8 mouse cellular contexts compared by ENCODE assay signal in the genomic region with DNA sequence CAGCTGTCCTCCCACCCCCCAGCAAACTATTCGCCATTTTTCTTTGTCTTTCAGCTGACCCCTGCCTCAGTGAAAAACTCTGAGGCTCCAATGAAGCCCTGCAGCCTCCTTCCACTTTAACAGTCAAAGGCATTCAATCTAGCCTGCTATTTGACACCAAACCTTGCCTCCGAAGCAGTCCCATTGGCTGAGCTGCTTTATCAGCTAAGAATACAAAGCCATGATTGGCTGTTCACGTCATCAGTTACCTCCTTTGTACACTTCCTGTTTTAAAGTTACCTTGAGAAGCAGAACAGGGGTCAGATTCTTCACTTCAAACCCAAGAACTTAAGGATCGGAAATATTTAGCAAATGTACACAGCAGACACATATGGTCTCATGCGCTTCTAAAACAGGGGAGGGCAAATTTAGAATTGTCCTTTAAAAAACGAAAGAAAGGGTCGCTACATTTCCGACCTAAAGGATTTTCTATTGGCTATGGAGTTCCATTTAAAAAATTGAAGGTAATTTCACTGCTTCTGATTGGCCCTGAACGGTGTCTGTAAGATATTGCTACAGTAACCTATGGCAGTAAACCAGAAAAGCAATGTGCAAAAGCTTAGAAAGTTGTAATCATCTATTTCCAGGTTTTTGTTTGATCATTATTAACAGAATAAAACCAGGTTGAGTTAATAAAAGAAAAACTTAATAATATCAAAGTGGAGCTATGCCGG. TPM values are rescaled to one million over a fixed set of nuclear protein-coding genes. Genes with fewer than 3 reads are reported as not detected.
DNase-seq lines count a peak whose midpoint lies in the region; ATAC-seq and TF ChIP-seq lines count a peak whose summit lies in the region.

No protein-coding gene starts in this region.

- H3K4me3 ChIP-seq in left cerebral cortex, adult 2 months: peak overlapping the region; percentile 67
- H3K4me3 ChIP-seq in macrophage (ENCODE audit: inconsistent target): peak overlapping the region; percentile 60

- intact Hi-C loops in left cerebral cortex, adult 2 months (cut with DNase I): no loop called here

- peaks cover 98% of the 10 kb centered on the region for H3K79me2 ChIP-seq in macrophage (ENCODE audit: inconsistent target)

- peak; percentile 99 for ATAC-seq in activated CD4-positive, CD25-positive, alpha-beta regulatory T cell, adult 4 months

- no peaks in the 10 kb centered on the region for H3K36me3 ChIP-seq in macrophage (ENCODE audit: inconsistent target)

- 9% methylated on average over 10 of the region's 10 CpGs for WGBS in macrophage (ENCODE audit: missing documents)

- H3K27ac ChIP-seq in left cerebral cortex, adult 2 months: peak overlapping the region; percentile 84
- H3K27ac ChIP-seq in macrophage: peak overlapping the region; percentile 28

- peak; percentile 96 for DNase-seq in embryo, embryonic 10 days (ENCODE audit: low spot score)
- peak; percentile 62 to 71 for DNase-seq in gastrocnemius, adult 8-10 months (ENCODE audit: low spot score in 2 of 2)
- DNase-seq in hindlimb bud, embryonic 11.5 days (ENCODE audit: extremely low spot score, low read depth, low spot score): peak; percentile 96
- DNase-seq in left cerebral cortex, adult 2 months (ENCODE audit: extremely low spot score in 1 of 2, low spot score in 2 of 2): peak; percentile 62 to 73
- peak; percentile 74 for DNase-seq in retina, postnatal 7 days (ENCODE audit: low read depth, low spot score)
- peak; percentile 25 to 70 for DNase-seq in urinary bladder, adult 18-20 months (ENCODE audit: low spot score in 2 of 2)

- no peak for TF ChIP-seq CTCF in left cerebral cortex, adult 2 months (IDR thresholded peaks at IDR 0.05)

RNA-seq across cellular contexts. Expression of a gene that starts 15.6 kb away (rescaled TPM):
- polyA plus RNA-seq in activated CD4-positive, CD25-positive, alpha-beta regulatory T cell, adult 4 months (2017; shearing (Covaris generic)): 10 to 100 TPM; 55.0 to 70.3 TPM
- 10 to 100 TPM; 38.3 to 42.7 (median 38.3) TPM for total RNA-seq in gastrocnemius, adult 8-10 months (2022)
- 10 to 100 TPM; 49.9 to 53.7 TPM for total RNA-seq in left cerebral cortex, adult 2 months (2021)
- total RNA-seq in macrophage (2018; cell fraction: chromatin; rRNA removed): 10 to 100 TPM in 24 of 26 experiments, 1 to 10 TPM in 2; 9.0 to 34.9 (median 22.4) TPM
- total RNA-seq in macrophage (2018; cell fraction: cytosol; rRNA removed): 10 to 100 TPM; 15.4 to 27.0 (median 22.8) TPM
- total RNA-seq in macrophage (2018; cell fraction: nucleus; rRNA removed): 10 to 100 TPM in 24 of 26 experiments, 1 to 10 TPM in 2; 7.9 to 23.8 (median 16.4) TPM
- 20.0 to 28.3 TPM (median 28.1 TPM) in 3 replicates for polyA plus RNA-seq in macrophage (2018)

RNA-seq across cellular contexts. Expression of a gene that starts 38.8 kb away (rescaled TPM):
- under 1 TPM; 0.68 to 0.99 TPM for polyA plus RNA-seq in activated CD4-positive, CD25-positive, alpha-beta regulatory T cell, adult 4 months (2017; shearing (Covaris generic))
- under 1 TPM in 2 of 4 experiments, not detected in 2; 0.02 to 0.11 TPM for total RNA-seq in gastrocnemius, adult 8-10 months (2022)
- total RNA-seq in left cerebral cortex, adult 2 months (2021): 100 to 1,000 TPM; 175 to 181 TPM
- 10 to 100 TPM in 9 of 26 experiments, 1 to 10 TPM in 11, under 1 TPM in 6; 0.38 to 27.8 (median 3.2) TPM for total RNA-seq in macrophage (2018; cell fraction: chromatin; rRNA removed)
- total RNA-seq in macrophage (2018; cell fraction: cytosol; rRNA removed): 1 to 10 TPM in 13 of 26 experiments, under 1 TPM in 13; 0.22 to 7.5 (median 1.2) TPM
- total RNA-seq in macrophage (2018; cell fraction: nucleus; rRNA removed): 10 to 100 TPM in 4 of 26 experiments, 1 to 10 TPM in 16, under 1 TPM in 6; 0.12 to 22.4 (median 2.7) TPM
- 0.49 to 0.67 TPM (median 0.54 TPM) in 3 replicates for polyA plus RNA-seq in macrophage (2018)

Comparison
In these comparisons a context has a peak if more than half of its experiments do, and no peak if none do; other contexts are left out.
1. Peak in every context shown above with its lines: DNase-seq, ATAC-seq, H3K4me3 ChIP-seq and H3K27ac ChIP-seq.
2. RNA of a gene that starts 38.8 kb away (total RNA-seq): 175 to 181 TPM in left cerebral cortex, adult 2 months; 0.02 to 0.11 TPM in gastrocnemius, adult 8-10 months; every median in the first group is over 100 times any median in the second.